Mouse (Mus musculus) liver, postnatal 0 days (tissue): ENCODE measurements around the gene Fcrl6. TPM values are rescaled to one million over a fixed set of nuclear protein-coding genes. Genes with fewer than 3 reads are reported as not detected.
A peak's percentile ranks its signal among the peaks of the same experiment; 100 is the strongest.

Experiments
- ATAC-seq: fragments of 200-750 bp; cut with Nextera tagmentation; 2 replicates; pipeline ENCODE4 v1.8.0; 2017; ENCODE audit warnings: mild to moderate bottlenecking, moderate library complexity
- DNase-seq: peaks from one replicate; pipeline ENCODE4 v3.0.0-alpha.2; 2016
- H3K27ac ChIP-seq: fragments of 300-500 bp; sonication (generic); 2 replicates; pipeline ENCODE4 v1.5.1; 2014; ENCODE audit warnings: antibody characterized with exemption, moderate library complexity, mild to moderate bottlenecking, low read depth
- H3K27me3 ChIP-seq: fragments of 300-500 bp; sonication (generic); 2 replicates; pipeline ENCODE4 v1.6.1; 2014; ENCODE audit warnings: low read length, control low read depth, mixed read lengths; ENCODE audit not compliant: insufficient read depth
- H3K36me3 ChIP-seq: fragments of 300-500 bp; sonication (generic); replicated peaks from 2 replicates; pipeline ENCODE4 v1.6.1; 2014; ENCODE audit warnings: mild to moderate bottlenecking, control low read depth, low read length, moderate library complexity, mixed read lengths; ENCODE audit not compliant: insufficient read depth
- H3K4me1 ChIP-seq: fragments of 300-500 bp; sonication (generic); 2 replicates; pipeline ENCODE4 v1.6.1; 2014; ENCODE audit warnings: antibody characterized with exemption, mild to moderate bottlenecking, control low read depth; ENCODE audit not compliant: insufficient read depth
- H3K4me2 ChIP-seq: fragments of 300-500 bp; sonication (generic); 2 replicates; pipeline ENCODE4 v1.6.1; 2014; ENCODE audit warnings: low read depth, mild to moderate bottlenecking, low read length, moderate library complexity, mixed read lengths
- H3K4me3 ChIP-seq: fragments of 300-500 bp; sonication (generic); 2 replicates; pipeline ENCODE4 v1.5.1; 2014; ENCODE audit warnings: low read depth, low read length
- H3K9ac ChIP-seq: fragments of 300-500 bp; sonication (generic); replicated peaks from 2 replicates; pipeline ENCODE4 v1.6.1; 2014; ENCODE audit warnings: mild to moderate bottlenecking, moderate library complexity
- H3K9me3 ChIP-seq: fragments of 300-500 bp; sonication (generic); 2 replicates; pipeline ENCODE4 v1.6.1; 2016; ENCODE audit warnings: mild to moderate bottlenecking, control low read depth, low read length, mixed read lengths
- CTCF ChIP-seq: sonication (generic); IDR thresholded peaks from 2 replicates; pipeline ENCODE4 v1.5.1; 2016; ENCODE audit warnings: antibody characterized with exemption, low read depth
- EP300 ChIP-seq: IDR thresholded peaks from 2 replicates; pipeline ENCODE4 v1.6.1; 2016; ENCODE audit warnings: antibody characterized with exemption, low read depth, mild to moderate bottlenecking
- WGBS: fragments of 180-500 bp; shearing (Covaris S2); extraction: QIAGEN DNeasy Blood & Tissue Kit; methylation state at CpG from one replicate; pipeline ENCODE4 v1.1.7; 2014; ENCODE audit not compliant: insufficient replicate concordance; 5-methylcytosine and 5-hydroxymethylcytosine counted together
- polyA plus RNA-seq: library from polyadenylated mRNA; unstranded; fragments of >200 nt; fragmentation: Nextera tagmentation; extraction: Ambion mirVana; gene quantifications from 2 replicates; pipeline ENCODE4 v1.2.1, GENCODE M21; 2015

Gene Fcrl6
- polyA plus RNA-seq, 1 experiment from 2014 or later, result 0.12 TPM

DNA sequence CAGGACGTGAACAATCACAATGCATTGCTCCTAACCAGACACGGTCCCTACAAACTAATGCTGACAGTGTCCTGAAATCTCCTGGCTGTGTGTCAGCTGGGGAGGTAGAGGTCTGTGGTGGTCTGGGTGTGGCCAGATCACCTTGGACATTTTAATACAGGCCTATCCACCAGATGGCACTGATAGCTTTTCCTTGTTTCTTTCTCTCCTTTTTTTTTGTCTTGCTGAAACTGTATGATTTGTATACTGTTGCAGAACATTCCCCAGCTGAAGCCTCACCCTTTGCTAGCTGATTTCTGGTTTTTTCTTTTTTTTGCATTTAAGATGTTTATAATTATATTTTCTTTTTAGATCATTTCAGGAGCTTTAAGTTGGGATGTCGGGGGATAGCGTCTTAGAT lies 35.5 kb upstream of the Fcrl6 start:
- no peaks in the 10 kb centered on the region for H3K9me3 ChIP-seq
- no peaks in the 10 kb centered on the region for H3K27me3 ChIP-seq
- 63% methylated on average over 4 of the region's 4 CpGs for WGBS
- no peak overlapping the region for H3K27ac ChIP-seq
- H3K36me3 ChIP-seq, result no peaks in the 10 kb centered on the region
- peaks cover 5% of the 10 kb centered on the region; the same call in 1 of the 2 replicates for H3K4me1 ChIP-seq
- H3K4me2 ChIP-seq, result no peak overlapping the region
- H3K9ac ChIP-seq, result no peak overlapping the region
- TF ChIP-seq CTCF (peak; percentile 9; the same call in 1 of the 2 replicates), EP300 (no peak)
- DNase-seq (no peak), ATAC-seq (no peak)
- H3K4me3 ChIP-seq, result no peak overlapping the region

DNA sequence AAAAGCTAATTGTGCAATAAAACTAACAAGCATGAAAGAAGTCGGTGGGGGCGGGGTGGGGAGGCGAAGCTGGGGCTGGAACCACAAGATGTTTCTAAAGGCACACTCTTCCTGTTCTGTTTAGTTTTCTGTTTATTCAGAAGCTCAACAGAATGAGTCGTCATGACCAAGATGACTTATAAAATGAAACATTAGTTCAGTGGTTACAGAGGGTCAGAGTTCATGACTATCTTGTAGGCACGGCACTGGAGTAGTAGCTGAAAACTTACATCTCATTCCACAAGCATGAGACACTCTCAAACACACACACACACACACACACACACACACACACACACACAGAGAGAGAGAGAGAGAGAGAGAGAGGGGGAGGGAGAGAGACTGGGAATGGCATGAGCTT lies 33.9 kb upstream of the Fcrl6 start:
- no peaks in the 10 kb centered on the region for H3K27me3 ChIP-seq
- no peak for DNase-seq
- no peaks in the 10 kb centered on the region for H3K36me3 ChIP-seq
- ATAC-seq, result no peak
- 53% methylated on average over 5 of the region's 5 CpGs for WGBS
- TF ChIP-seq EP300, result no peak
- H3K4me3 ChIP-seq, result no peak overlapping the region
- no peaks in the 10 kb centered on the region for H3K9me3 ChIP-seq
- peaks cover 5% of the 10 kb centered on the region; the same call in 1 of the 2 replicates for H3K4me1 ChIP-seq
- no peak overlapping the region for H3K4me2 ChIP-seq
- H3K27ac ChIP-seq, result no peak overlapping the region
- no peak overlapping the region for H3K9ac ChIP-seq

DNA sequence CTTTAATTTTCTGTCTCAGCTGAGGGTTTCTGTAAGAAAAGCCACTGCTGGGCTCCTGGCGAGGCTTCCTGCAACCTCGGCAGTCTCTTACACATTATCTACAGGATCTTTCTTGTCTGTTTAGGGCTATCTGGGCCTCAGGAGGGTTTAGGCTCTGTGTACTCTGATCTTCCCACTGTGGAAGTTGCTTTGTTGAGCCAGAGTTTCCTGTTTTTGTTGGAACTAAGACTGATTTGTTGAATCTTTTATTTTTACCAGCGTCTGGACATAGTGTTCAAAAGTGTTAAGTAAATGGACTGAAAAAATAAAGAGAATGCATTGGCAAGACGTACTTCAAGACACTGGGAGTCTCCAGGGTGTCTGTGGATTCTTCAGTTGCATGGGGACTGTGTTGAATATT lies 32.9 kb upstream of the Fcrl6 start:
- no peak overlapping the region for H3K27ac ChIP-seq
- H3K27me3 ChIP-seq, result no peaks in the 10 kb centered on the region
- ATAC-seq, result no peak
- no peak overlapping the region for H3K4me2 ChIP-seq
- H3K4me3 ChIP-seq, result no peak overlapping the region
- no peak overlapping the region for H3K9ac ChIP-seq
- DNase-seq, result no peak
- H3K36me3 ChIP-seq, result no peaks in the 10 kb centered on the region
- TF ChIP-seq EP300 (no peak), CTCF (no peak)
- H3K9me3 ChIP-seq, result no peaks in the 10 kb centered on the region
- WGBS, result 37% methylated on average over 4 of the region's 4 CpGs
- H3K4me1 ChIP-seq, result peaks cover 5% of the 10 kb centered on the region; the same call in 1 of the 2 replicates

DNA sequence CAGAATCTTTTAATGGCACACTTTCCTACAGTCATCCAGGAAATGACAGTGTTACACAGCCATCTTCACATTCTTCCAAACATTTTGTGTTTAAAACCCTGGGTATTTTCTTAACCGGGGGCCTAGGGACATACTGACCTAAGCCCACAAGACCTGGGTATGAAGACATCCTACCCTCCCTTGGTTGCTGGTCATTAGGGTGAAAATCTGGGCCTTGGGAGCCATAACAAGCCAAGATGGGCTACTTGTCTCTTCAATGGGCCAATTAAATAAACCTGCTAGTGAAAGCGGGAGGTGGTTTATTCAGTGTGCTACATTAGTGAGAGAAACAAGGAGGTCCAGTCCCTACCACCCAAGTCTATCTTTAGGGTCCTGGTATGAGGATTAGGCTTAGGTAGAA lies 31.8 kb upstream of the Fcrl6 start:
- H3K36me3 ChIP-seq, result no peaks in the 10 kb centered on the region
- no peak for DNase-seq
- H3K4me1 ChIP-seq, result peaks cover 5% of the 10 kb centered on the region; the same call in 1 of the 2 replicates
- TF ChIP-seq EP300, result no peak
- TF ChIP-seq CTCF, result no peak
- H3K27me3 ChIP-seq, result no peaks in the 10 kb centered on the region
- no peak overlapping the region for H3K4me2 ChIP-seq
- H3K27ac ChIP-seq, result no peak overlapping the region
- no peak for ATAC-seq
- H3K4me3 ChIP-seq, result no peak overlapping the region
- no peak overlapping the region for H3K9ac ChIP-seq
- WGBS, result 83% methylated on average over 2 of the region's 2 CpGs
- H3K9me3 ChIP-seq, result no peaks in the 10 kb centered on the region

DNA sequence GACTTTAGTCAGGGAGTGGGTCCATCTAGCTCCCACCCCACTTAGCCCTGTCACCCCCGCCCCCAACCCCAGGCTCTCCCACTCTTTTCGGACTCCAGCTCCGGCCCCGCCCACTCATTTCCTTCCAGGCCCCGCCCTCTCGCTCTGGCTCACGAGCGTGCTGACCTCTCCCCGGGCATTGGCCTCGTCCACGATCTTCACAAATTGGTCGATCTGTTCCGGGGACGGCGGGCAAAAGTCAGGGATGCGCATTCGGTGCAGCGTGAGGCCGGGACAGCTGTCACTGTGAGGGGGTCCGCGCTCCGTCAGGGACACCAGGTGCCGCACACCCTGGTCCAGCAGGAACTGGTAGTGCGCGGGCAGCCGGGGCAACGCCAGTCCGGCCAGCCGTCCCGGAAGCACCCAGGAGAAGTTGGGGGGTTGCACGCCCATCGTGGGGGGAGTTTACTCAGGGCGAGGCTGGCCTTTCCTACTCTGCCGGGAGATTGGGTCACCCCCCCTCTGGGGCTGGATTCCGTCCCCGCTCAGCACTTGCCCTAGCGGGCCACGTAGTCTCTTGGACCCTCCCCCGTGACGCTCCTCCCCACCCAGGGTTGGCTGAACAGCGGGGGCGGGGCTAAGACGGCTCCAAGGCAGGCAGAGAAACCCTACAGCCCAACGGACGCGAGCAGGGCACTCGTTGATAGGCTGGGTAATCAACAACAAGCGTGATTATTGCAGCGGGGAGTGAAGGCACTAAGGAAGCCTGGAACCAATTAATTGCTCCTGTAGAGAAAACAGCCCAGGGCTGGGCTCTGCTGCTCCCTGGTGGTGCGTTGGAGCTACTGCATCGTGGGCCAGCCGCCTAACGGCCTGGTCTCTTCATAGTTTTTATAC lies 30.3 kb upstream of the Fcrl6 start, which contains the start of gene Dusp23:
Gene Dusp23 (minus strand): TSS at position 512 of the 876 bp plus-strand sequence.
- DNase-seq (peak; percentile 96), ATAC-seq (peak; percentile 98)
- under 1% methylated on average over 53 of the region's 53 CpGs for WGBS
- Histone ChIP-seq H3K27me3 (no peaks in the 10 kb centered on the region), H3K4me3 (peak within 1 kb of the TSS; percentile 71), H3K4me1 (peaks cover 5% of the 10 kb centered on the region; the same call in 1 of the 2 replicates), H3K4me2 (peak within 1 kb of the TSS; percentile 86), H3K9me3 (no peaks in the 10 kb centered on the region), H3K36me3 (no peaks in the 10 kb centered on the region), H3K9ac (peak within 1 kb of the TSS; percentile 79), H3K27ac (peak within 1 kb of the TSS; percentile 98)
- TF ChIP-seq CTCF, result peak; percentile 94
- TF ChIP-seq EP300, result no peak; the same call in 1 of the 2 replicates

DNA sequence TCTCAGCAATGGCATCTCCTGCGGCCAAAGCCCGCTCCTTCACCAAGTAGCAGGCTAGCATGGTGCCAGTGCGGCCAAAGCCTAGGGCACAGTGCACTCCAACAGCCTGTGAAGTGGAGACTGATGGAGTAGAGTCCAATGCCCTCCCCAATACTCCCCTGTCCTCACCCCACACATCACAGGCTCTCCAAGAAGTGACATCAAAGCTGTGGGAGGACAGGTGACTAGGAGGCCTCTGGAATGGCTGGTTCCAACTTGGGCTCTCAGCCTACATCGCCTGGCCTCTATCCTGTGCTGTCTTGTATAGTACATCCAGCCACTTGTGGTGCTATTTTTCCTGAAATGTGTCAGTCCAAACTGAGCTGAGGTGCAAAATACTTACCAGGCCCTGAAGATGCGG lies 29.4 kb upstream of the Fcrl6 start:
- ATAC-seq (no peak), DNase-seq (no peak)
- no peaks in the 10 kb centered on the region for H3K27me3 ChIP-seq
- H3K27ac ChIP-seq, result peak overlapping the region; percentile 98; the same call in 1 of the 2 replicates
- no peak overlapping the region for H3K4me2 ChIP-seq
- no peaks in the 10 kb centered on the region for H3K36me3 ChIP-seq
- no peak overlapping the region for H3K4me3 ChIP-seq
- no peak overlapping the region for H3K9ac ChIP-seq
- H3K4me1 ChIP-seq, result peaks cover 5% of the 10 kb centered on the region; the same call in 1 of the 2 replicates
- 77% methylated on average over 5 of the region's 5 CpGs for WGBS
- TF ChIP-seq EP300, result no peak
- no peak for TF ChIP-seq CTCF
- no peaks in the 10 kb centered on the region; the same call in 1 of the 2 replicates for H3K9me3 ChIP-seq
